Mouse (Mus musculus) brain, adult 10 weeks (tissue): Measurements from ENCODE around the gene Olfr1113. TPM values are rescaled to one million over a fixed set of nuclear protein-coding genes. Genes with fewer than 3 reads are reported as not detected.

Experiments
- polyA plus RNA-seq: library from polyadenylated mRNA; stranded (reverse); fragments of 350-450 nt; fragmentation: Illumina TruSeq; extraction: RNeasy Lipid Tissue Mini Kit (QIAGEN cat#74804); gene quantifications from one replicate; pipeline ENCODE4 v1.2.3, GENCODE M21; 2015; ENCODE audit warnings: low read depth, low replicate concordance

The Olfr1113 gene
- polyA plus RNA-seq: not detected

DNA sequence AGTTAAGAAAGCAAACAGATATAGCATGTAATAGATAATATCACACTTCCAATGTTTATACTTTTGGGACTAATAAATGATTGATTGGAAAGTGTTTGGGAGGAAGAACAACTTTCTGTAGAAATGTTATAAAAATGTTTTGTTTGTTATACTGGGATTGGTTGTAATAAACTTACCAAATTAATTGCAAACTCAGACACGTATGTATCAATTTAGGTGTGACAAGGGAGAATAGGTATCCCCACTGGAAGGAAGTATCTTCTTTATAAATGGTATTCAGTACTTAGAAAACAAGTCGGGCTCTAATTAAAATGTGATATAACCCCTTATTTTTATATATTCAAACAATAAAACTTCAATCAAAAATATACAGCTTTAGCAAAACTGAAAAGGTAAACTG lies at the start of gene Olfr1113:
Olfr1113 (plus strand) TSS at position 301 of the 400 bp plus-strand sequence.

DNA sequence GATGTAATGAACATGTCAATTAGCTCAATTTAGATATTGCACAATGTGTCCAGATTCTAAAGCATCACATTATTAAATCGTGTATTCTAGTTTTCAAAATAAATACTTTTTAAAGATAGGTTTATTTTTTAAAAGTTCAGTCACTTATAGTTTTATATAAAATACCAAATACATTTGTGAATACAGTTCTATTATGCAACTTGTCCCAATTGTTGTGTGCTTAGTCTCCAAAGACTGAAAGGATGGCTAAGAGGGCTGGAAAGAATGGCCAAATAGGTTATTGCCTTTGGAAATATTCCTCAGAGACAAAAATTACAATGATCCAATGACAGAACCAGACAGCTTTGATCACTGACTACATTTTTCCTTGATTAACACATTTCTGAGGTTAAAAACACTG lies 21.3 kb upstream of the Olfr1113 start, which contains the start of gene Olfr1112:
Olfr1112 (plus strand) TSS at position 301 of the 400 bp plus-strand sequence.

DNA sequence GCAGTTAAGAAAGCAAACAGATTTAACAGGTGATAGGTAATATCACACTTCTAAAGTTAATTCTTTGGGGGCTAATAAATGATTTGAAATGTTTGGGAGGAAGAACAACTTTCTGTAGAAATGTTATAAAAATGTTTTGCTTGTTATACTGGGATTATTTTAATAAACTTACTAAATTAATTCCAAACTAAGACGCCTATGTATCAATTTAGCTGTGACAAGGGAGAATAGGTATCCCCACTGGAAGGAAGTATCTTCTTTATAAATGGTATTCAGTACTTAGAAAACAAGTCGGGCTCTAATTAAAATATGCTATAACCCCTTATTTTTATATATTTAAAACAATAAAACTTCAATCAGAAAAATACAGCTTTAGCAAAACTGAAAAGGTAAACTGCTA lies 38.9 kb downstream of the Olfr1113 start, which contains the start of gene Olfr1115:
Olfr1115 (plus strand) TSS at position 301 of the 400 bp plus-strand sequence.

Other genes starting within 250 kb of the Olfr1113 start
- not detected for gene Olfr1099, start 248.3 kb upstream of the Olfr1113 start, polyA plus RNA-seq
- gene Olfr1100, start 229.0 kb upstream of the Olfr1113 start, polyA plus RNA-seq: not detected
- gene Olfr1101, start 217.7 kb upstream of the Olfr1113 start, polyA plus RNA-seq: not detected
- gene Olfr1102, start 210.6 kb upstream of the Olfr1113 start, polyA plus RNA-seq: not detected
- not detected for gene Olfr1104, start 181.9 kb upstream of the Olfr1113 start, polyA plus RNA-seq
- gene Olfr1105, start 172.4 kb upstream of the Olfr1113 start, polyA plus RNA-seq: not detected
- not detected for gene Olfr1106, start 156.7 kb upstream of the Olfr1113 start, polyA plus RNA-seq
- gene Olfr1107, start 133.2 kb upstream of the Olfr1113 start, polyA plus RNA-seq: not detected
- not detected for gene Olfr1109, start 113.0 kb upstream of the Olfr1113 start, polyA plus RNA-seq
- gene Olfr259, start 94.4 kb upstream of the Olfr1113 start, polyA plus RNA-seq: not detected
- gene Olfr1110, start 68.7 kb upstream of the Olfr1113 start, polyA plus RNA-seq: not detected
- gene Olfr1111, start 56.3 kb upstream of the Olfr1113 start, polyA plus RNA-seq: not detected
- not detected for gene Olfr1112, start 21.2 kb upstream of the Olfr1113 start, polyA plus RNA-seq
- gene Olfr1115, start 39.0 kb downstream of the Olfr1113 start, polyA plus RNA-seq: not detected
- not detected for gene Olfr1116, start 58.6 kb downstream of the Olfr1113 start, polyA plus RNA-seq
- gene Olfr1118, start 98.6 kb downstream of the Olfr1113 start, polyA plus RNA-seq: not detected
- not detected for gene Olfr1120, start 145.8 kb downstream of the Olfr1113 start, polyA plus RNA-seq
- not detected for gene Olfr1121, start 160.9 kb downstream of the Olfr1113 start, polyA plus RNA-seq
- gene Olfr1122, start 176.9 kb downstream of the Olfr1113 start, polyA plus RNA-seq: not detected
- not detected for gene Olfr1123, start 207.7 kb downstream of the Olfr1113 start, polyA plus RNA-seq
- gene Olfr1124, start 221.3 kb downstream of the Olfr1113 start, polyA plus RNA-seq: not detected
- gene Olfr1126, start 245.0 kb downstream of the Olfr1113 start, polyA plus RNA-seq: not detected